Mouse (Mus musculus) heart, postnatal 0 days (tissue): ENCODE results near the gene Strn.

Experiments
- CTCF ChIP-seq: IDR thresholded peaks from 2 replicates; pipeline ENCODE4 v1.5.1; 2016; ENCODE audit warnings: antibody characterized with exemption, control low read depth, low read depth
- EP300 ChIP-seq: IDR thresholded peaks from 2 replicates; pipeline ENCODE4 v1.6.1; 2016; ENCODE audit warnings: antibody characterized with exemption, low read depth

GRCm38 (mm10) chr17:78603872-78604271, 133.1 kb downstream of the Strn start:
- TF ChIP-seq CTCF (peak; percentile 94), EP300 (no peak)
